Mouse (Mus musculus): Measurements from ENCODE around the gene Shprh.
A peak's percentile ranks its signal among the peaks of the same experiment; 100 is the strongest.
"Not testable (repeated sequence)": the region's sequence is repeated elsewhere in the genome, so short reads cannot be mapped to it uniquely, and the experiment has no call there.

The Shprh gene

DNA sequence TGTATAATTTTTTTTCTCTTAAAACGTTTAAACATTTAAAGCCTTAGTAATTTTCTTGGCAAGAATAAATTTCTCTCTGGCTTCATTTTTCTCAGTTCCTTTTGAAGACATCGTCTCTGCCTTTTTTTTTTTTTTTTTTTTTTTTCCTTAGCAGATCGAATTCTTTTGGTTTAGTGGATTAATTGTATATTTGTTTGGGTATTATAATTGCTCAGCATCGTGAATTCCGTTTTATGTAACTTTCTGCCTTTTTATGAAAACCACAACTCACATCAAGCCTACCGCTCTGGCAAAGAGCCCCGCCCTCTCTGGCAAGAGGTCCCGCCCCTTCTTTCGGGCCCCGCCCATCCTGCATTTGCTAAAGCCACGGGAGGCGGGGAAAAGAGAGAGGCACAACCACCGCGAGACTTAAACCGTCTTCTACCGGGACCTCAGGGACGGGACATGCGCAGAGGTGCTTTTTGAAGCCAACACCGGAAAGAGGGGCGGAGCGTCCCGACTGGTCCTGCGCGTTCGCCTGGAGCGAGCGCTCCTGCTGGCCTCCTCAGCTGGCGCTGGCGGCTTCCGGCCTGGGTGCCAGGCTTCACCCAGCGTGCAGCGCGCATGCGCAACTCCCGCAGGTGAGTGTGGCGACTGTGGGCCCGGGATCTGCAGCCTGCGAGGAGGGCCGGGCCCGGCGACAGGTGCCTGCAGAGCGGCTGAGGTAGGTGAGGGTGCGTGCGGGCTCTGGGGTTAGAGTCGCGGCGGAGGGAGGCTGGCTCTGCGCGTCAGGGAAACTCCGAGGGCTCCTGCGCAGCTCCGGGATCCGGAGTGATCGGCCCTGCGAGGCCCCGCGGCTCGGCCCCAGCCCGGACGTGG is at the start of gene Shprh:
Gene Shprh (plus strand): TSS at position 544 of the 858 bp plus-strand sequence.
- DNase-seq (ENCODE audit: low spot score in 2 of 2), result peak; percentile 93 to 99

DNA sequence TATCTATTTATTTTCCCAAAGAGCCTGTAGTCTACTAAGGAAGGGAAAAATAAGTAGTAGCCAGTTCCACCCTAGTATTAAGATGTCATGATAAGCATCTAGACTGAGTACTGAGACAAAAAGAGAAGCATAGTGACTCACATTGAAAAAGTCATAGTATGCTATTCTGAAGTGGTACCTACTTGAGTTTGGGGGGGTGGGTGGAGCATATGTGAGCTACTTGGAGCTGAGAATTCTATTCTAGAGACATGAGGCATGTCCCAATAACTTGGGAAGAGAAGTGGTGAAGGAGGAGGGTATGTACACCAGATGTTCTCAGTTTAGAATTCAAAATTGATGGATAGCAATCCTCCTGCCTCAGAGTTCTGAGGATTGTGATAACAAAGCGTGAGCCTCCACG is 27.4 kb upstream of the Shprh start:
- DNase-seq (ENCODE audit: low spot score in 2 of 2), result no peak

DNA sequence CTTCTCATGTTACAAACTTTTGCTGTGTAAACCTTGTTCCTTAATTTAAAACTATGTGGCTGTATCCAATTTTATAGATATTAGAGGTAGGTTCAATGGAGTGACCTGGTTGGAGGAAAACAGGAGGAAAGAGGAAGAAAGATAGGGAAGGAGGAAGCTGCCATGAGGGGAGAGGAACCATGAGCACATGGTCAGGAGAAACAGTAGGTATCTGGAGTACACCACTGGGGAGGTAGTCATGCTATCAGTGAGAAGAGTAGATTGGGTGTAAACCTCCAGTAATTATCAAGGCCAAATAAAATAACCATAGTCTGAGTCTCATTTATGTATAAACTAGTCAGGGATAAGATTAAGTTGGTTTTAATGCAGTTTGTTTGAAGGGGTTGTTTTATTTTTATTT is 3.6 kb upstream of the Shprh start:
- no peak for DNase-seq (ENCODE audit: low spot score in 2 of 2)

DNA sequence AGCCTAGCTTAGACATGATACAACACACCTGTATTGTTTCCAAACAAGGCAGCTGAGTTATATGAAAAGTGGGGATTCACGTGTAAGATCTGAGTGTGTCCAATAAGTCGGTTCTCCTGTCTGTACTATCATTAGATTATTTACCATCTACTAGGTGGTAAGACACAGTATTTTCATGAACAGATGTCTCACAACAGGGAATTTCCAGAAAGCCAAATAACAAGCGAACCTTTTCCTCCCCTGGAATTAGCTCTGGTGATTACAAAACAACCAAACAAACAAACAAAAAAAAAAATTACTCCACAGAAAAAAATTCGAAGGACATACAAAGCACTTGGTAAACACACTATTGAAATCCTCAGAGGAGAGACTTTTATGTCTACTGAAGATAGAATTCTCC is 781 bp upstream of the Shprh start:
- no peak for DNase-seq (ENCODE audit: low spot score in 2 of 2)

DNA sequence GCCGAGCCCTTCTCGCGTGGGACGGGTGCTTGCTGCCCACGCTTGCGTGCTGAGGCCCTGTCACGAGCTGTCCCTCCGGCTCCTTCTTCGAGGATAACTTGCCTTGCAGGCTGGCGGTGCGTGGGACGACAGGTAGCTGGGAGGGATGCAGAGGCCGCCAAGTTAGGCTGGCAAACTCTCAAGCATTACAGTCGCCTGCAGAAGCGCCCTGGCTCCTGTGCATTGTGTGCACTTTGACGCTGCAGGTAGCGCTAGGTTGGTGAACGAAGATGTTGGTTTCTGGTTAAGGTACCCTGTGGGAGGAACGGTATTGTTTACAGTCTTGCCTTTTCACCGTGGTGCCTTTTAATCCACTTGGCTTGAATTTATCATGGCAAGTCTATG is 507 bp downstream of the Shprh start:
- DNase-seq (ENCODE audit: low spot score in 2 of 2), result peak in 1 of 2 experiments; percentile 8

DNA sequence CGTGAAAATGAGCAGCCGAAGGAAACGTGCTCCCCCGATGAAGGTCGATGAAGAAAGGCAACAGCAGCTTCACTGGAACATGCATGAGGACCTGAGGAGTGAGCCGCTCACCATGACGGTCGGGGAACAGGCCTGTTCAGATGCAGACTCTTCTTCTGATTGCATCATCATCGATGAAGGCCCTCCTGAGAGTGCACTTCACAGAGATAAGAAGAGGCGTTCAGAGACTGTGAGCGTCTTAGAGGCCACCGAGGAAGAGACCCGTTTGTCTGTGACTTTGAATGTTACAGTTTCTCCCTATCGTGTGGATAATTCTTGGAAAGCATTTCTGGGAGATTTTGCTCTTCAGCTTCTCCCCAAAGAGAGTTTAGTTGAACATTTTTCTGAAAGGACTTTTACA is 2.4 kb downstream of the Shprh start:
- DNase-seq (ENCODE audit: low spot score in 2 of 2), result no peak

DNA sequence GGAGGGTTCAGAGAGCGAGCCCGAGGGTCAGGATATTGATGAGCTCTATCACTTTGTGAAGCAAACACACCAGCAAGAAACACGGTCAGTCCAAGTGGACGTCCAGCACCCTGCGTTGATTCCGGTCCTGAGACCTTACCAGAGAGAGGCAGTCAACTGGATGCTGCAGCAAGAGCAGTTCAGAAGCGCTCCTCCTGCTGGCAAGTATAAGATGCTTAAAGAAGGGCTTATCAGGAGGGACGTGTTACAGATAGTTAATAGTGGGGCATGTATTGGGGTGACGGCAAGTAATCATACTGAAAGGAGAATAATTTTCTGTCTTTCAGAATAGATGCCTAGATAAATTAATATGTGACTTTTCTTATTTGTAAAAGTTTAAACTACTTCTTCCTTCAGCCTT is 7.8 kb downstream of the Shprh start:
- DNase-seq (ENCODE audit: low spot score in 2 of 2), result no peak

DNA sequence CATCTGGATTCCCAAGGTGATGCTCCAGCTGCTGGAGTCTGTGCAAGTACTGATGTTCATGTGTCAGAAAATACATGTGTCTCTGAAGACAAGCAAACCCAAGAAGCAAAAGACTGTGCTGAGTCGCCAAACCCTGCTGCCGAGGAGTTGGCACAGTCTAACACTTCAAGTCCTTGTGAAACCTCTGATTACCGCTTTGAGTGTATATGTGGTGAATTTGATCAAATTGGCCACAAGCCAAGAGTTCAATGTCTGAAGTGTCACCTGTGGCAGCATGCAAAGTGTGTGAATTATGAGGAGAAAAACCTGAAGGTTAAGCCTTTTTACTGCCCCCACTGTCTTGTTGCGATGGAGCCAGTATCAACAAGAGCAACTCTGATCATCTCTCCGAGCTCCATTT is 15.3 kb downstream of the Shprh start:
- DNase-seq (ENCODE audit: low spot score in 2 of 2), result no peak

DNA sequence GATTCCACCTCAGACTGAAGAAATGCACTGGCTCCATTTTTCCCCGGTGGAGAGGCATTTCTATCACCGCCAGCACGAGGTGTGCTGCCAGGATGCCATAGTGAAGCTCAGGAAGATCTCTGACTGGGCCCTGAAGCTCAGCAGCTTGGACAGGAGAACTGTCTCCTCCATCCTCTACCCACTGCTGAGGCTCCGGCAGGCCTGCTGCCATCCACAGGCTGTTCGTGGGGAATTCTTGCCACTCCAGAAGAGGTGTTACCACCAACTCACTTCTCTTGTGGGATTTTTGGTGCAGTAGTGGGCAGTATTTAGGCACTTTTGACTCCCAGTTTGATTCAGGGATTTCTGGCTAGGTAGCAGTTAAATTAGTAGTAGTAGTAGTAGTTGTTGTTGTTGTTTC is 21.0 kb downstream of the Shprh start:
- DNase-seq (ENCODE audit: low spot score in 2 of 2), result no peak

DNA sequence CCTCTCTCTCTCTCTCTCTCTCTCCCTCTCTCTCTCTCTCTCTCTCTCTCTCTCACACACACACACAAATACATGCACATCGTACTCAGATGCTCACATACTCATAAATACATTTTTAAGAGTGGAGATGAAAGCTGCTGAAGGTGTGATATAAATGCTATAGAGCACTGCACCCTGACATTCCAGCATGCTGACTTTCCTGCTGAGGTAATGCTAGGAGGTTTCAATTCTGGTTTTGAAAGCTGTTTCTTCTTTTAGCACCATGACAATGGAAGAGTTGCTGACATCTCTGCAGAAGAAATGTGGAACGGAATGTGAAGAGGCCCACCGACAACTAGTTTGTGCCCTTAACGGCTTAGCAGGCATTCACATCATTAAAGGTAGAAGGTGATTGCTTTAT is 22.4 kb downstream of the Shprh start:
- DNase-seq (ENCODE audit: low spot score in 2 of 2), result no peak

DNA sequence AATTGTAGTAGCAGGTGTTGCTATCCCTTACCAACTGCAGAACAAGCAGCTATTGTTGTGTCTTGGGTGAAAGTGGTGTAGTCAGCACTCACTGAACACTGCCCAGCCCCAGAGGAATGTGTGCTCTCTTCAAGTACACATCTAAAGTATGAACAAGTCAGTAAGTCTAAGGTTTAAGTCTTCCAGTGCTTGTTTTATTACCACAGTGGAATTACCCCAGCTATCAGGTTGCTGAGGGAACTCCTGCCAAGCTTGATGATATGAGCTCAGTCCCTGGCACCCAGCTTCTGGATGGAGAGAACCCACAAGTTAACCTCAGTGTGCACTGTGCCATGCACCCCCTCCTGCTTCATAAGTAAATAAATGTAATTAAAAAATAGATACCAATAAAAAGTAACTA is 23.3 kb downstream of the Shprh start:
- no peak for DNase-seq (ENCODE audit: low spot score in 2 of 2)

DNA sequence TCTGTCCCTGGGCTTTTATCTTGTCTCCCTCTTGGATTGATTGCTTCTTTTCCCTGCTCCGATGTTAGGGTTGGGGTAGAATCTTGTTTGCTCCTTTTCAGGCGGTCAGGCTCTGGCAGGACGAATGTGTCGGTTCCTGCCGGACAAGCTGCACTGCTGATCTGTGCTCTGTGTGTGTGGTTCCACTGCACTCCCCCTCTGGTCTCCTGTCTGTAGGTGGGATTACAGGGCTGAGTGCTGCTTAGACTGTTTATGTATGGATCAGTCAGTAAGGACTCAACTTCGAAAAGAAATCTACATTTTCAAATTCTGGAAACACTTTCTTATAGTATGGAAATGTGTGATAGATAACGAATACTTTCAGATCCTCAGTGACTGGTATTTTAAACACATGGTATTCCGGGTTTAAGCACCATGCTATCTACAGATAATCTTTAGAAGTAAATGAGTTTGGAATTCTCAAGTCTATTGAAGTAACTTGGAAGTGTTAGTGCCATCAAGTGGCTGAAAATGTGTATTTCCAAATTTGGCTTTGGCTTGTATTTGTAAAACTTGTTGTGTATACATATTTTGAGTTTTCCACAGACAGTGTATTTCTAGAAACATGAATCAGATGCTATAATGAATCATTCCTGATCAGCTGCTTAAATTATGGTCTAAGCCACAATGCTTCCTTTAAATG is 26.7 kb downstream of the Shprh start:
- no peak for DNase-seq (ENCODE audit: low spot score in 2 of 2)

DNA sequence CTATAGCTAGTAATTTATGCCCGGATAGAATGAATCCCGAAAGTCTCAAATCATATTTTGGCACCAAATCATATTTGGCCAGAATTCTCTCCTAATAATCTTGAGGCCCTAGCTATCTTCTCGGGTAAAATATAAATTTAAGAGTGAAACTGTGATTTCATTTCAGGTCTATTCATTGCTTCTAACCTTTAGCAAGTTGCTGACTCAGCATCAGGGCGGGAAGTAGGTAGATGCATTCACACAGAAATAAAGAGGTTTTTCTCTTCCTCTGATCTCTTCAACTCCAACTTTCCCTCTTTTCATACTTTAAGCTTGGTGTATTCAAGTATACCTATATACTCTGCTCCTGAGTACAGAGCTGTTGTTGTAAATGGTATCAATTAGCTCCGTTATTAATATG is 30.9 kb downstream of the Shprh start:
- DNase-seq (ENCODE audit: low spot score in 2 of 2), result no peak

DNA sequence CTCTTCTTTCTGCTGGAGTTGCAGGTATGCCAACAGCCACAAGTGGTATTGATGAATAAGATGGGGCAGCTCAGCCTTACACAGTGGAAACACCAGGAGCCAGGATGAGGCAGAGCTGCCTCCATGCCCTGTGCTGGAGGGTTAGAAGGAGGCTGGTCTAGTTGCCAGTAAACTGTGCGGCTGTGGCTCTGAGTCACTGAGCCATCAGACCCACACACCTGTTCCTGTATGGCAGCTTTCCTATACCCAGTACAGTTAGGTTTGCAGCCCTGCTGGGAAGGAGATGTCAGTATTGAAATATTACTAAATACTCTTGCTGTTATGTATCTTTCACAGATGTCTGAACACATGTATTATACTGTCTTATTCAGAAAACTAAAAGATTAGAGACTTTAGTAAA is 48.1 kb downstream of the Shprh start:
- no peak for DNase-seq (ENCODE audit: low spot score in 2 of 2)

DNA sequence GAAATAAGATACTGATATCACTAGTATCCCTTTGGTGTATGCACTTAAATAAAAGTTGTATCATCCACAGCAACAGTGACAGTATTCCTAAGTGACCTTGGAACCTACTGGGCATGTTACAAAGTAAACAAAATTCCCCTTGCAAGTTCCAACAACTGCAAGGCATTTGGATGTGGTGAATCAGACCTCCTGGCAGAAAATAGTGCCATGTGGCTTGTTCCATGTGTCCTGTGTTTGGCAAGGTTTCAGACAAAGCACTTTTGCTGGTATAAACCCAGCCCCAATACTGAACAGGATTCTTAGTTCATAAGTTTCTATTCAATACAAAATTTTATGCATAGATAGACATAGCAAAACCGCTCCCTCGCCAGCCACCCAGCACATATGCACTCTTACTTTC is 49.1 kb downstream of the Shprh start:
- DNase-seq (ENCODE audit: low spot score in 2 of 2), result no peak

DNA sequence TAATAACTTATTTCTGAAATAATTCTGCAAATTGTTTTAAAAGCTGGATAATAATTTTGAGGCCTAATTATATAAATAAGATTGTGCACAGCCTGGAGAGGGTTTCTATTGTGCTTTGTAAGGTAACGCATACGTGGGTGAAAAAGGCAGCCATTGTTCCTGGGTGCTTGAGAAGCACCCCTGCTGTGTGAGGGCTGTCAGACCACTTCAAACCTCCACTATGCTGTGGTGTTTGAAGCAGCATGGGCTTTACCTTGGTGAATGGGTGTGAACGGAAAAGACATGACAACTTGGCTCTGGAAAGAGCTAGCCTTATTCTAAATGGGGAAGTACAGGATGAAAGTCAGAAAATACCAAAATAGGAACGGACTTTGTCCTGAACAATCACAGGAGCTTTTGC is 50.8 kb downstream of the Shprh start:
- no peak for DNase-seq (ENCODE audit: low spot score in 2 of 2)

DNA sequence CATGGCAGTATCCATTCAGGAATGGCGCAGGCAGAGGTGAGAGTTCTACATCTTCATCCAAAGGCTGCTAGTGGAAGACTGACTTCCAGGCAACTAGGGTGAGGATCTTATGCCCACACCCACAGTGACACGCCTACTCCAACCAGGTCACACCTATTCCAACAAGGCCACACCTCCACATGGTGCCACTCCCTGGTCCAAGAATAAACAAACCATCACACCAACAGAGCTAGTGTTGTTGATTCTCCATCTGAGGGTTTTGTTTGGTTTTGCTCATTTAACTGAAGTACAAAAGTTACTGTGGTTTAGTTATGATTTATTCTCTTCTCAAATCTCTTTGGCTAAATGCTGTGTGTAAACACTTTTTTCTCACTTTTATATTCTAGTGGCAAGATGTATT is 56.7 kb downstream of the Shprh start:
- DNase-seq (ENCODE audit: low spot score in 2 of 2), result not testable (repeated sequence)

DNA sequence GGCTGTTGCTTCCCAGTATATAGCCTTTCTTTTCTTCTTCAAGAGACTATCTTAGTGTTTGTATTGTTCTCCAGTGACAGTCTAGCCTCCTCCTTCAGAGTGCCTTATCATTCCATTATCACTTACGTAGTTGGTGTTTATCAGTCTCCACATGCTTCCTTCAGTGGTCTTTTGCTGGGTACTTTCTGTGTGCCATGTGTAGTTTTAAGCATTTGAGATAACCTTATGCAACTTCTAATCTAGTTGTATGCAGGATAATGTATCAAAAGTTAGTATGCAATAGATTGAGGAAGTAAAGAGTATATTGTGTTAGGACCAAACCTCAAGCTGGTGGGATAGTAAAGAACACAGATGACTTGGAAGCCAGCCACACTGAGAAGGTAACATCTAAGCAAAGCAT is 59.4 kb downstream of the Shprh start:
- DNase-seq (ENCODE audit: low spot score in 2 of 2), result no peak

DNA sequence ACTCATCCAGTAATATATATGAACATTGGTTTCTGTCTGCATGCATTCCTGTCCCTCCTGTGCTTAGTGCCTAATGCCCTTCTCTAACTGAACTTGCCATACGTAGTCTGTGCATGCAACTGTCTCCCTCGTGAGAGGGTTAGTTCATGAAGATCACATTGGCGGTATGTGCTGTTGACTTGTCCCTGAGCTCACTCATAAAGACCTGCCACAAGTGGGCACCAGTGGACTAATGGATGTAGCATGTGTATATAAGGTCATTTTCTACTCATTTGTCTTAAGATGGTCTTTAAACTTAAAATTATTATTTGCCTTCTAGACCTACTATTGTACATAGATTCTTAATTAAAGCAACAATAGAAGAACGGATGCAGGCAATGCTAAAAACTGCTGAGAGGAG is 62.8 kb downstream of the Shprh start:
- DNase-seq (ENCODE audit: low spot score in 2 of 2), result no peak

DNA sequence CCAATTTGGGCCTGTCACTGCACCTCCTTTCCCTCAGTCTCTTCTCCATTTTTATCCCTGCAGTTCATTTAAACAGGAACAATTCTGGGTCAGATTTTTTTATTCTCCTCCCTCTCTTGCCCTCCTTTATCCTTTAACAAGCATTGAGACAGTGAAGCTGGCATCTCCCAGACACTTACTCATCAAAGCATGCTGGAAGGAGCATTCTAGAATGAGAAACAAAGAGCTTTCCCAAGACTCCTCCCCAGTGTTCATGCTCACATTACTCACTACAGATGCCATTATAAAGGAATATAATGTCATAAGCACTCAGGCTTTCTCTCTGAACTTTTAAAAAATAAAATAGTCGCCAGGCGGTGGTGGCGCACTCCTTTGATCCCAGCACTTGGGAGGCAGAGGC is 77.2 kb downstream of the Shprh start:
- DNase-seq (ENCODE audit: low spot score in 2 of 2), result no peak

DNA sequence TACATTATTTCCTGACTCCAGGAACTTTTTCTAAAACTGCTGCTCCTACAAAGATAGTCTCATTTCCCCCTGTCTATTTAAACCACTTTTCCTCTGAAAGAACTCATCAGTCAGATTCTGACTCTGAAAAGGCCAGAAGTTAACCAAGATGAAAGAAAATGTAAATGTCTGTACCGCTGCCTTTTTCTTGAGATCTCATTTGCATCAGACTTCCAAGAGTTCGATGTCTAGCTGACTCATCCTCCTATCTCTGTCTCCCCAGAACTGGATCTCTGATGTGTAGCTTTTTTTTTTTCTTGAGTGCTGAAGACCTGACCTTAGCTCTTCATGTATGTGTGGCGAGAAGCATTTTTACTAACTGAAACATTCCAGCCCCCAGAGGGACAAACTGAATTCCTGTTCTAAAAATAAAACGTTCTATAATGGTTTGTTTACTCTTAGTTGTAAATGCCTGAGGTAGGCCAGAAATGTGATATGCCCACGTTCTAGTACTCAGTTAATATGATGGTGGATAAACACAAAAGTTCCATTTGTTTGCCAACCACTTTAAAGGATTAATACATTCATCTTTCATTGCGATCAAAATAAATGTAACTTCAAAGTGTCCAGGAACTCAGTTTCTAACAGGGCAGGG is 80.4 kb downstream of the Shprh start:
- DNase-seq (ENCODE audit: low spot score in 2 of 2), result no peak

DNA sequence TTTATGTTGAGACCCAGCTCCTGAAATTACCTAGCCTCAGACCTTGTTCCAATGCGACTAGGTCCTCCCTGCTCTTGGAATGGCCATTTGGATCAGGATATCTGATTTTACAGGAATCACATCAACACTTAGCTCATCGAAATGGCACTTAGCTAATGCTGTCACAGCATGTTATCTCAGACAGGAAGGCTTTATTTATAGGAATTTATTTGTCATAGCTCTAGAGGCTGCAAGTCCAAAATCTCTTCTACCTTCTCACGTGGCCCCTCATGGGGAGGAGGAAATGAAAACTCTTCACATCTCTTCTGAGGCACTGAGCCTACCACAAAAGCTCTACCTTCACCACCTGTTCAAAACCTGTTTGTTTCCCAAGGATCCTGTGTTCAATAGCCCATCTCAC is 84.0 kb downstream of the Shprh start:
- no peak for DNase-seq (ENCODE audit: low spot score in 2 of 2)

DNA sequence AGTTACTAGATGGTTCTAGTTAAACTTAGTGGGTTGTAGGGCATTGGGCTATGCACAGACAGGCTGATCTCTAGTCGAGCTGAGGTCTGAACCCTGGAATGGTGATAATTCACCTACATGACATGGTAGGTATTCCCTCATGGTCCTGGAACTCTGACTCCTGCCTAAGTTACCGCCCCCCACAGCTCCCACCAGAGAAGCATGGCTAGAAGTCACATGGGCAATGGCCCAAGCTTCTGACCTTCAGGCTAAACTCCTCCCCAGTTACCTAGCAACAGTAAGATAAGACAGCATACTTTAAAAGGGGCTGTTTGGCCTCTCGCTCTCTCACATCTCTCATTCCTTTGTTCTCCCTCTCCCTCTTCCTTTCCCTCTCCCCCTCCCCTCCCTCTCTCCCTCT is 93.8 kb downstream of the Shprh start:
- DNase-seq (ENCODE audit: low spot score in 2 of 2), result not testable (repeated sequence)
